Mouse (Mus musculus) left cerebral cortex, postnatal 10 days (tissue): ENCODE measurements around the gene Zc3h13. TPM values are rescaled to one million over a fixed set of nuclear protein-coding genes. Genes with fewer than 3 reads are reported as not detected.

Experiments
- DNase-seq, 2 experiments: peaks; one replicate each; pipeline ENCODE4 v3.0.0; 2021 to 2022; ENCODE audit warnings: low spot score in 2 of 2, mixed read lengths in 1 of 2; ENCODE audit errors: extremely low spot score in 1 of 2
- intact Hi-C: fragments of 180-260 bp; cut with DNase I; formaldehyde crosslinking; loops from one replicate; pipeline ENCODE4 v1.15.1; 2025
- total RNA-seq, 2 experiments: library from RNA; stranded (reverse); gene quantifications; 2 replicates each; pipeline ENCODE4 v1.2.3; 2021

Gene Zc3h13
- total RNA-seq, 2 experiments from 2014 or later = 46.3 to 49.0 TPM

- DNase-seq = no peak
- intact Hi-C loops = no loop called here
Measured at GRCm38 (mm10) chr14:75314484-75314883, 30.3 kb downstream of the Zc3h13 start.

- intact Hi-C loops = no loop called here
- DNase-seq = no peak
Measured at GRCm38 (mm10) chr14:75318736-75319135, 34.6 kb downstream of the Zc3h13 start.

- intact Hi-C loops = no loop called here
- no peak for DNase-seq
Measured at GRCm38 (mm10) chr14:75320269-75320668, 36.1 kb downstream of the Zc3h13 start.

- intact Hi-C loops = no loop called here
- no peak for DNase-seq
Measured at GRCm38 (mm10) chr14:75323354-75323753, 39.2 kb downstream of the Zc3h13 start.

- intact Hi-C loops = no loop called here
- DNase-seq = no peak
Measured at GRCm38 (mm10) chr14:75328062-75328461, 43.9 kb downstream of the Zc3h13 start.

GRCm38 (mm10) chr14:75330621-75331020 lies 46.4 kb downstream of the Zc3h13 start:
- DNase-seq = peak in 1 of 2 experiments; percentile 53
- intact Hi-C loops = loop anchor here (10.0 kb wide), 1 partner anchor 266 kb away; no protein-coding TSS in a partner anchor

GRCm38 (mm10) chr14:75334321-75334720 lies 50.1 kb downstream of the Zc3h13 start:
- intact Hi-C loops = loop anchor here (10.0 kb wide), 1 partner anchor 270 kb away; no protein-coding TSS in a partner anchor
- no peak for DNase-seq

- no peak for DNase-seq
- intact Hi-C loops = loop anchor here (5.0 to 10.0 kb wide), 2 partner anchors 273 to 384 kb away; no protein-coding TSS in a partner anchor
Measured at GRCm38 (mm10) chr14:75337884-75338283, 53.7 kb downstream of the Zc3h13 start.

GRCm38 (mm10) chr14:75346041-75346440 lies 61.9 kb downstream of the Zc3h13 start:
- DNase-seq = no peak
- intact Hi-C loops = no loop called here

- intact Hi-C loops = no loop called here
- no peak for DNase-seq
Measured at GRCm38 (mm10) chr14:75351626-75352025, 67.5 kb downstream of the Zc3h13 start.

GRCm38 (mm10) chr14:75363316-75363715 lies 79.1 kb downstream of the Zc3h13 start:
- intact Hi-C loops = no loop called here
- no peak for DNase-seq

- intact Hi-C loops = no loop called here
- no peak for DNase-seq
Measured at GRCm38 (mm10) chr14:75365301-75366035, 81.3 kb downstream of the Zc3h13 start.

GRCm38 (mm10) chr14:75366741-75367140 lies 82.6 kb downstream of the Zc3h13 start:
- DNase-seq = no peak
- intact Hi-C loops = no loop called here

GRCm38 (mm10) chr14:75367503-75367902 lies 83.3 kb downstream of the Zc3h13 start:
- intact Hi-C loops = no loop called here
- no peak for DNase-seq

GRCm38 (mm10) chr14:75369880-75370279 lies 85.7 kb downstream of the Zc3h13 start:
- DNase-seq = no peak
- intact Hi-C loops = loop anchor here (10.0 kb wide), 1 partner anchor 195 kb away; no protein-coding TSS in a partner anchor

GRCm38 (mm10) chr14:75375006-75375598 lies 90.9 kb downstream of the Zc3h13 start:
- intact Hi-C loops = loop anchor here (10.0 kb wide), 1 partner anchor 190 kb away; no protein-coding TSS in a partner anchor
- peak; percentile 49 to 66 for DNase-seq

GRCm38 (mm10) chr14:75376256-75376655 lies 92.1 kb downstream of the Zc3h13 start:
- intact Hi-C loops = loop anchor here (10.0 kb wide), 1 partner anchor 189 kb away; no protein-coding TSS in a partner anchor
- no peak for DNase-seq

GRCm38 (mm10) chr14:75377612-75378011 lies 93.4 kb downstream of the Zc3h13 start:
- no peak for DNase-seq
- intact Hi-C loops = loop anchor here (10.0 kb wide), 1 partner anchor 187 kb away; no protein-coding TSS in a partner anchor
